In the genomic region with DNA sequence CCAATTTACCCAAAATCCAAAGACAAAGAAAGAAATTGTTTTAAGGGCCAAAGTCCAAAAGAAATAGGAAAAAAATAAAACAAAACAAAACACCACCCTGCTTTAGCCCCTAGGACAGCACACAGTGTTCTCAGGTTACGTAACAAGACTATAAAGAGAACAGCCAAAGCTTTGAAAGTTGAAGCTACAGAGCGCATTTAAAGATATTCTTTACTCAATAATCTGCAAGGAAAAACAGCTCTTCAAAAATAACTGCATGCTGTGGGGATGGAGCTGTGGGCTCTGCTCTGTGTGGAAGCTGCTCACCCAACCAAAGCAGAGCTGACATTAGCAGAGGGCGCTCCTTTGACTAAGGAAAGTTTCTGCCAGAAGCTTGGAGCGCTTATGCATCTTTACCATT, we compare ENCODE assay signal across 8 mouse cellular contexts.
DNase-seq lines count a peak whose midpoint lies in the region; ATAC-seq and TF ChIP-seq lines count a peak whose summit lies in the region.

No protein-coding gene starts in this region.

- WGBS in midbrain, embryonic 16.5 days: 35% methylated on average over 4 of the region's 4 CpGs
- WGBS in midbrain, embryonic 13.5 days: 33% methylated on average over 4 of the region's 4 CpGs
- 46% methylated on average over 4 of the region's 4 CpGs for WGBS in kidney, postnatal 0 days

- no peak for TF ChIP-seq CTCF in kidney, postnatal 0 days (IDR thresholded peaks at IDR 0.05; ENCODE audit: low read depth)

- H3K4me1 ChIP-seq in midbrain, embryonic 16.5 days (ENCODE audit: control insufficient read depth, insufficient read depth, low read length): peaks cover 6% of the 10 kb centered on the region; the same call in 1 of the 2 replicates
- peaks cover 8% of the 10 kb centered on the region for H3K4me1 ChIP-seq in midbrain, embryonic 13.5 days (replicated peaks)
- H3K4me1 ChIP-seq in kidney, postnatal 0 days (replicated peaks; ENCODE audit: insufficient read depth, low read length): no peaks in the 10 kb centered on the region

- H3K27ac ChIP-seq in midbrain, embryonic 16.5 days (ENCODE audit: low read length): 0 out of 2 replicates have a peak overlapping the region, but pooled peaks have one; percentile 17
- H3K27ac ChIP-seq in midbrain, embryonic 13.5 days: no peak overlapping the region
- H3K27ac ChIP-seq in kidney, postnatal 0 days: no peak overlapping the region

- no peak overlapping the region for H3K9ac ChIP-seq in midbrain, embryonic 16.5 days (ENCODE audit: low read depth, low read length)
- no peak overlapping the region for H3K9ac ChIP-seq in midbrain, embryonic 13.5 days (replicated peaks)
- H3K9ac ChIP-seq in kidney, postnatal 0 days (ENCODE audit: low read depth, low read length): no peak overlapping the region

- no peaks in the 10 kb centered on the region for H3K9me3 ChIP-seq in midbrain, embryonic 16.5 days (replicated peaks; ENCODE audit: control insufficient read depth, low read length, poor library complexity, severe bottlenecking)
- H3K9me3 ChIP-seq in midbrain, embryonic 13.5 days: no peaks in the 10 kb centered on the region
- H3K9me3 ChIP-seq in kidney, postnatal 0 days (replicated peaks; ENCODE audit: low read length): no peaks in the 10 kb centered on the region

- peak; percentile 73 for DNase-seq in heart, adult 18-20 months
- DNase-seq in heart, postnatal 25 days (ENCODE audit: low spot score): no peak
- peak; percentile 33 for DNase-seq in kidney, postnatal 0 days (ENCODE audit: low spot score)
- DNase-seq in right cerebral cortex, postnatal 25 days: peak; percentile 45
- DNase-seq in spleen, adult 12 weeks (ENCODE audit: low spot score): no peak
- no peak for DNase-seq in lung, postnatal 4 days

- H3K27me3 ChIP-seq in midbrain, embryonic 16.5 days (ENCODE audit: control insufficient read depth, insufficient read depth, low read depth, low read length): no peaks in the 10 kb centered on the region
- H3K27me3 ChIP-seq in midbrain, embryonic 13.5 days: no peaks in the 10 kb centered on the region
- H3K27me3 ChIP-seq in kidney, postnatal 0 days (ENCODE audit: insufficient read depth, low read length): no peaks in the 10 kb centered on the region

- no peaks in the 10 kb centered on the region for H3K36me3 ChIP-seq in midbrain, embryonic 16.5 days (ENCODE audit: control insufficient read depth, insufficient read depth, low read length)
- H3K36me3 ChIP-seq in midbrain, embryonic 13.5 days: no peaks in the 10 kb centered on the region
- H3K36me3 ChIP-seq in kidney, postnatal 0 days (ENCODE audit: insufficient read depth, low read length): 0 out of 2 replicates have a peak, but pooled peaks cover 2% of the 10 kb centered on the region

- intact Hi-C loops in heart, postnatal 25 days (cut with DNase I): no loop called here

- H3K4me3 ChIP-seq in midbrain, embryonic 16.5 days (ENCODE audit: low read depth, low read length): no peak overlapping the region
- no peak overlapping the region for H3K4me3 ChIP-seq in midbrain, embryonic 13.5 days (replicated peaks)
- no peak overlapping the region for H3K4me3 ChIP-seq in kidney, postnatal 0 days (replicated peaks; ENCODE audit: low read depth, low read length)

- H3K4me2 ChIP-seq in midbrain, embryonic 16.5 days (ENCODE audit: low read length): no peak overlapping the region
- H3K4me2 ChIP-seq in midbrain, embryonic 13.5 days (replicated peaks): no peak overlapping the region
- H3K4me2 ChIP-seq in kidney, postnatal 0 days (ENCODE audit: low read length): no peak overlapping the region

- no peak for ATAC-seq in midbrain, embryonic 16.5 days
- no peak for ATAC-seq in midbrain, embryonic 13.5 days
- no peak for ATAC-seq in kidney, postnatal 0 days (replicated peaks; ENCODE audit: low FRiP score, low read depth)

Comparison
In these comparisons a context has a peak if more than half of its experiments do, and no peak if none do; other contexts are left out.
1. DNase-seq: peak in heart, adult 18-20 months (2 of 2), kidney, postnatal 0 days (single experiment) and right cerebral cortex, postnatal 25 days (single experiment); none in heart, postnatal 25 days (single experiment), spleen, adult 12 weeks (single experiment) and lung, postnatal 4 days (0 of 2).